Mouse (Mus musculus): ENCODE results near the gene Sox30. TPM values are rescaled to one million over a fixed set of nuclear protein-coding genes. Genes with fewer than 3 reads are reported as not detected.

The Sox30 gene
- polyA plus RNA-seq, 1 experiment, result not detected

GRCm38 (mm10) chr11:45973635-45974034 lies 6.5 kb upstream of the Sox30 start:
- no peak for TF ChIP-seq GATA1 (IDR thresholded peaks at IDR 0.05; ENCODE audit: low read length)

GRCm38 (mm10) chr11:45974466-45974865 lies 5.6 kb upstream of the Sox30 start:
- TF ChIP-seq GATA1 (IDR thresholded peaks at IDR 0.05; ENCODE audit: low read length), result no peak

- TF ChIP-seq GATA1 (IDR thresholded peaks at IDR 0.05; ENCODE audit: low read length), result no peak
These were observed 4.0 kb upstream of the Sox30 start for GRCm38 (mm10) chr11:45976061-45976460.

GRCm38 (mm10) chr11:45980893-45981253 lies 763 bp downstream of the Sox30 start:
- TF ChIP-seq GATA1 (IDR thresholded peaks at IDR 0.05; ENCODE audit: low read length), result no peak

GRCm38 (mm10) chr11:45991604-45992003 lies 11.5 kb downstream of the Sox30 start:
- no peak for TF ChIP-seq GATA1 (IDR thresholded peaks at IDR 0.05; ENCODE audit: low read length)

GRCm38 (mm10) chr11:45992087-45992486 lies 12.0 kb downstream of the Sox30 start:
- no peak for TF ChIP-seq GATA1 (IDR thresholded peaks at IDR 0.05; ENCODE audit: low read length)

- TF ChIP-seq GATA1 (IDR thresholded peaks at IDR 0.05; ENCODE audit: low read length), result no peak
These were observed 36.0 kb downstream of the Sox30 start for GRCm38 (mm10) chr11:46016061-46016460.

GRCm38 (mm10) chr11:46020246-46020645 lies 40.1 kb downstream of the Sox30 start:
- no peak for TF ChIP-seq GATA1 (IDR thresholded peaks at IDR 0.05; ENCODE audit: low read length)

- TF ChIP-seq GATA1 (IDR thresholded peaks at IDR 0.05; ENCODE audit: low read length), result no peak
These were observed 41.7 kb downstream of the Sox30 start for GRCm38 (mm10) chr11:46021850-46022249.

GRCm38 (mm10) chr11:46022983-46023382 lies 42.9 kb downstream of the Sox30 start:
- TF ChIP-seq GATA1 (IDR thresholded peaks at IDR 0.05; ENCODE audit: low read length), result no peak

GRCm38 (mm10) chr11:46025962-46026392 lies 45.9 kb downstream of the Sox30 start:
- TF ChIP-seq GATA1 (IDR thresholded peaks at IDR 0.05; ENCODE audit: low read length), result no peak

GRCm38 (mm10) chr11:46027952-46028814 lies 48.1 kb downstream of the Sox30 start:
- no peak for TF ChIP-seq GATA1 (IDR thresholded peaks at IDR 0.05; ENCODE audit: low read length)

GRCm38 (mm10) chr11:46029485-46029884 lies 49.4 kb downstream of the Sox30 start:
- no peak for TF ChIP-seq GATA1 (IDR thresholded peaks at IDR 0.05; ENCODE audit: low read length)

GRCm38 (mm10) chr11:46030026-46030425 lies 49.9 kb downstream of the Sox30 start:
- no peak for TF ChIP-seq GATA1 (IDR thresholded peaks at IDR 0.05; ENCODE audit: low read length)

GRCm38 (mm10) chr11:46031470-46031869 lies 51.4 kb downstream of the Sox30 start:
- no peak for TF ChIP-seq GATA1 (IDR thresholded peaks at IDR 0.05; ENCODE audit: low read length)

GRCm38 (mm10) chr11:46032956-46033355 lies 52.8 kb downstream of the Sox30 start:
- TF ChIP-seq GATA1 (IDR thresholded peaks at IDR 0.05; ENCODE audit: low read length), result no peak

GRCm38 (mm10) chr11:46036374-46036773 lies 56.3 kb downstream of the Sox30 start:
- TF ChIP-seq GATA1 (IDR thresholded peaks at IDR 0.05; ENCODE audit: low read length), result no peak

All from G1E-ER4 (cell line).